Mouse (Mus musculus) midbrain, embryonic 14.5 days (tissue): ENCODE results near the gene BC049715. TPM values are rescaled to one million over a fixed set of nuclear protein-coding genes. Genes with fewer than 3 reads are reported as not detected.
"Not testable (repeated sequence)": the region's sequence is repeated elsewhere in the genome, so short reads cannot be mapped to it uniquely, and the experiment has no call there.

Source experiments
- ATAC-seq: fragments of 200-750 bp; cut with Nextera tagmentation; 2 replicates; pipeline ENCODE4 v1.8.0; 2017; ENCODE audit warnings: moderate number of reproducible peaks, moderate library complexity; ENCODE audit not compliant: low FRiP score, low TSS enrichment
- DNase-seq: peaks from one replicate; pipeline ENCODE4 v3.0.0-alpha.2; 2015
- H3K27ac ChIP-seq: fragments of 300-500 bp; sonication (generic); replicated peaks from 2 replicates; pipeline ENCODE4 v1.5.1; 2014; ENCODE audit warnings: mild to moderate bottlenecking, low read depth, low read length, moderate library complexity
- H3K27me3 ChIP-seq: fragments of 300-500 bp; sonication (generic); 2 replicates; pipeline ENCODE4 v1.6.1; 2014; ENCODE audit warnings: low read length, control low read depth, mixed read lengths; ENCODE audit not compliant: control insufficient read depth, insufficient read depth
- H3K36me3 ChIP-seq: fragments of 300-500 bp; sonication (generic); 2 replicates; pipeline ENCODE4 v1.6.1; 2014; ENCODE audit warnings: low read length, control low read depth; ENCODE audit not compliant: control insufficient read depth, insufficient read depth
- H3K4me1 ChIP-seq: fragments of 300-500 bp; sonication (generic); 2 replicates; pipeline ENCODE4 v1.6.1; 2014; ENCODE audit warnings: mild to moderate bottlenecking, antibody characterized with exemption, low read length, control low read depth; ENCODE audit not compliant: control insufficient read depth, insufficient read depth
- H3K4me2 ChIP-seq: fragments of 300-500 bp; sonication (generic); 2 replicates; pipeline ENCODE4 v1.6.1; 2014; ENCODE audit warnings: mild to moderate bottlenecking, low read length, moderate library complexity
- H3K4me3 ChIP-seq: fragments of 300-500 bp; sonication (generic); replicated peaks from 2 replicates; pipeline ENCODE4 v1.5.1; 2014; ENCODE audit warnings: low read depth, low read length
- H3K9ac ChIP-seq: fragments of 300-500 bp; sonication (generic); replicated peaks from 2 replicates; pipeline ENCODE4 v1.6.1; 2014; ENCODE audit warnings: mild to moderate bottlenecking, low read length, moderate library complexity
- H3K9me3 ChIP-seq: fragments of 300-500 bp; sonication (generic); 2 replicates; pipeline ENCODE4 v1.6.1; 2016; ENCODE audit warnings: low read length, control low read depth, mixed read lengths; ENCODE audit not compliant: control insufficient read depth
- WGBS: fragments of 180-500 bp; shearing (Covaris S2); extraction: QIAGEN DNeasy Blood & Tissue Kit; methylation state at CpG from one replicate; pipeline ENCODE4 v1.1.7; 2014; 5-methylcytosine and 5-hydroxymethylcytosine counted together
- polyA plus RNA-seq: library from polyadenylated mRNA; unstranded; fragments of >200 nt; fragmentation: Nextera tagmentation; extraction: Ambion mirVana; gene quantifications from 2 replicates; pipeline ENCODE4 v1.2.1, GENCODE M21; 2014

BC049715 gene
- polyA plus RNA-seq, 1 experiment from 2014 or later: 1.6 TPM

DNA sequence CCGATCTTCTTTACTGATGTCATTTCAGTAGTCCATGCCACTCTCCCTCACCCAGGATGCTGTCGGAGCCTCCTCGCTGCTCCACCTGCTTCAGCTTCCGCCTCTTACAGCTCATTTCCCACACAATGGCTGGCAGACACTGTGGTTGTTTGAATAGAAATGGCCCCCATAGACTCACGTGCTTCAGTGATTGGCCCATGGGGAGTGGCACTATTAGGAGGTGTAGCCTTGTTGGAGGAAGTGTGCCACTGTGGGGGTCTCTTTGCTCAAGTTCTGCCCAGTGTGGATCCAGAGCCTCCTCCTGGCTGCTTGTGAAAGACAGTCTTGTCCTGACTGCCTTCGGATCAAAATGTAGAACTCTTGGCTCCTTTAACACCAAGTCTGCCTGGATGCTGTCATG is 31.6 kb upstream of the BC049715 start:
- Histone ChIP-seq H3K27ac (no peak overlapping the region), H3K4me2 (no peak overlapping the region), H3K27me3 (no peaks in the 10 kb centered on the region), H3K36me3 (no peaks in the 10 kb centered on the region), H3K9ac (no peak overlapping the region), H3K4me3 (no peak overlapping the region), H3K9me3 (no peaks in the 10 kb centered on the region), H3K4me1 (peaks cover 9% of the 10 kb centered on the region; the same call in 1 of the 2 replicates)
- WGBS: 57% methylated on average over 6 of the region's 6 CpGs
- ATAC-seq (no peak), DNase-seq (no peak)

DNA sequence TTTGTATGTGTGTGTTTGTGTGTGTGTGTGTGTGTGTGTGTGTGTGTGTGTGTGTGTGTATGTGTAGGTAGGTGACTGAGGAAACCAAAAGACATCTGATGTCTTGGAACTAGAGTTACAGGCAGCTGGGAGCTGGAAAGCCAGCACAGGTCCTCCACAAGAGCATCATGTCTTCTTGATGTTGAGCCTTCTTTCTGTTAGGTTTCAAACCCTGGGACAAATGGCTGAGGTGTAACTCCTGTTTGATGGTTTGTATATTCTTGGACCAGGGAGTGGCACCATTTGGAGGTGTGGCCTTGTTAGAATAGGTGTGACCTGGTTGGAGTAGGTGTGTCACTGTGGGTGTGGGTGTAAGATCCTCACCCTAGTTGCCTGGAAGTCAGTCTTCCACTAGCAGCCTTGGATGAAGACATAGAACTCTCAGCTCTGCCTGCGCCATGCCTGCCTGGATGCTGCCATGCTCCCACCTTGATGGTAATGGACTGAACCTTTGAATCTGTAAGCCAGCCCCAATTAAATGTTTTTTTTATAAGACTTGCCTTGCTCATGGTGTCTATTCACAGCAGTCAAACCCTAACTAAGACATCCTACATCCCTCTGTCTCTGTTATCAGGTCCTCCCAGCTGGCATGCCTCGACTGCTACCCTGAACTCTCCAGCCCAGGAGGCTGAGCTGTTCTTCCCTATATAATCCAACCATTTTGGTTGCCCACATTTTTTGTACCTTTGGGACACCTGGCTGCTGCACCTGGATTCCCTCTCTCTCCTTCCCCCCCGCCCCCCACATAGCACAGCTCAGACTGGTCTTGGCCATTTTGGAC is 29.3 kb upstream of the BC049715 start:
- H3K9ac ChIP-seq, ATAC-seq: not testable (repeated sequence)
- WGBS: 87% methylated on average over 3 of the region's 3 CpGs

DNA sequence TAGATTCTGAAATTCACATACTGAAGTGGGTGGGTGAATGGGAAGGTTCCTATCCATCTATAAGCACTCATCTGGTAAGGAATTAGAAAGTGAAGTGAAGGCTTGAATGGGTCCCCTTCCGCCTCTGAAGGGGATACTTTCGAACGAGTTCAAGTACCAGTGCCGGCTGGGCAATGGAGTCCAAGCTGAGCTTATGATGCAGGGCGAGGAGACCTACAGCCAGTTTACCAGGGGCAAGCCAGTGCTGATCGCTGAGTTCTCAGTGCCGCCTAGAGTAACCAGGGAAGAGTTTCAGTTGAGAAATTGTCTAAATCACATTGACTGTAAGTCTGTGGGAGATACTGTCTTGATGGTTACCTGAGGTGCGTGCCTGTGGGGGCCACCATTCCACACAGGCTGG is 26.7 kb upstream of the BC049715 start:
- no peak for ATAC-seq
- H3K27me3 ChIP-seq: no peaks in the 10 kb centered on the region

More for the DNA sequence above, 29.3 kb upstream of the BC049715 start:
- H3K4me3 ChIP-seq, H3K9me3 ChIP-seq, H3K4me2 ChIP-seq, H3K27ac ChIP-seq, H3K36me3 ChIP-seq, H3K27me3 ChIP-seq, DNase-seq: not testable (repeated sequence)
- H3K4me1 ChIP-seq: peaks cover 13% of the 10 kb centered on the region

DNA sequence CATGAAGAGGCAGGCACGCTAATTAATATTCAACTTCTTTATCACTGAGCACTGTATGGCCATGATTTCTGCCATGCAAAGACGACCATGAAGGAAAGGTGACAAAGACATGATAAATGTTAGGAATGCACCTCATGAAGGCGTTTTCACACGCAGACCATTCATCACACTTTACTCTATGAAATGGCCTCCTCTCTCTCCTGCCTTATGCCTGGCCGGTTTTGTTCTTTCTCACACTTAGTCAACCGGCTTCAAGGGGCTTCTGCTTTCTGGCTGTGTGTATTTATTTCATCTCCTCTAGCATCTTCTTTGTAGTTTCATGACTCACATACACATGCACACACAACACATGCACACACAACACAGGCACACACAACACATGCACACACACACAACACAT is 26.2 kb upstream of the BC049715 start:
- Histone ChIP-seq H3K27ac (no peak overlapping the region), H3K4me3 (no peak overlapping the region), H3K27me3 (no peaks in the 10 kb centered on the region), H3K4me2 (no peak overlapping the region), H3K9ac (no peak overlapping the region), H3K9me3 (no peaks in the 10 kb centered on the region), H3K36me3 (no peaks in the 10 kb centered on the region), H3K4me1 (peaks cover 11% of the 10 kb centered on the region; the same call in 1 of the 2 replicates)
- DNase-seq: no peak
- WGBS: 88% methylated on average over 6 of the region's 6 CpGs
- no peak for ATAC-seq

More for the DNA sequence above, 26.7 kb upstream of the BC049715 start:
- Histone ChIP-seq H3K9me3 (no peaks in the 10 kb centered on the region), H3K4me3 (no peak overlapping the region), H3K9ac (no peak overlapping the region), H3K36me3 (no peaks in the 10 kb centered on the region), H3K4me2 (no peak overlapping the region), H3K4me1 (peaks cover 11% of the 10 kb centered on the region; the same call in 1 of the 2 replicates), H3K27ac (no peak overlapping the region)
- DNase-seq: no peak
- WGBS: 91% methylated on average over 8 of the region's 8 CpGs

DNA sequence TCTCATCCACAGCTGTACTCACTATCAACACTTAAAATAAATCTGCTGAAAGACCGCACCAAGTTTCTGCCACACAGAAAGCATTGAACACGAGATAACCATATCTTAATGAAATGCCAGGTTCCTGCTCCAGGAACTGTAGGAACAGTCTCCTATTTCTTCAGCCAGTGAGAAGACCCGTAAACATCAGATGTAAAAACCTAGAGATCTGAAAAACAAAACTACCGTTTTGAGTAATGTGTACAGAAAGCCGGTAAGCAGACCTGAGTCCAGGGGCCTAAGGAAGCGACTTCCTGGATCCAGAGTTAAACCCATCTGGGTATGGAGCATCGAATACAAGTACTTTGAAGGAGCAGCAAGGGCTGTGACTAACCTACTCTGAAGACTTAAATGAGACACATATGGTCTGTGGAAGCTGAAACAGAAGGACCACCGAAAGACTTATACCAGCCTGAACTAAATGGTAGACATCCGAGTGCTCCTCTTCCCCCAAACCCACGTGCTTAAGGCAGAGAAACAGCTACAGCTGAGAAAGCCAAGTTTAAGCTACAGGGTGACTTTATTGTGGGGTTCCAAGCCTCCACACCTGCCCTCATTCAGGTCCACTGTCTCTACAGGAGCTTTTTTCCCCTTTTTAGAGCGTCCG is 24.2 kb upstream of the BC049715 start:
- Histone ChIP-seq H3K9ac (peak overlapping the region; percentile 87; the same call in 1 of the 2 replicates), H3K4me2 (peak overlapping the region; percentile 80), H3K4me3 (peak overlapping the region; percentile 60), H3K27me3 (no peaks in the 10 kb centered on the region), H3K9me3 (no peaks in the 10 kb centered on the region), H3K4me1 (peaks cover 18% of the 10 kb centered on the region), H3K36me3 (no peaks in the 10 kb centered on the region), H3K27ac (peak overlapping the region; percentile 99)
- WGBS: 24% methylated on average over 12 of the region's 12 CpGs
- no peak for DNase-seq
- no peak for ATAC-seq

DNA sequence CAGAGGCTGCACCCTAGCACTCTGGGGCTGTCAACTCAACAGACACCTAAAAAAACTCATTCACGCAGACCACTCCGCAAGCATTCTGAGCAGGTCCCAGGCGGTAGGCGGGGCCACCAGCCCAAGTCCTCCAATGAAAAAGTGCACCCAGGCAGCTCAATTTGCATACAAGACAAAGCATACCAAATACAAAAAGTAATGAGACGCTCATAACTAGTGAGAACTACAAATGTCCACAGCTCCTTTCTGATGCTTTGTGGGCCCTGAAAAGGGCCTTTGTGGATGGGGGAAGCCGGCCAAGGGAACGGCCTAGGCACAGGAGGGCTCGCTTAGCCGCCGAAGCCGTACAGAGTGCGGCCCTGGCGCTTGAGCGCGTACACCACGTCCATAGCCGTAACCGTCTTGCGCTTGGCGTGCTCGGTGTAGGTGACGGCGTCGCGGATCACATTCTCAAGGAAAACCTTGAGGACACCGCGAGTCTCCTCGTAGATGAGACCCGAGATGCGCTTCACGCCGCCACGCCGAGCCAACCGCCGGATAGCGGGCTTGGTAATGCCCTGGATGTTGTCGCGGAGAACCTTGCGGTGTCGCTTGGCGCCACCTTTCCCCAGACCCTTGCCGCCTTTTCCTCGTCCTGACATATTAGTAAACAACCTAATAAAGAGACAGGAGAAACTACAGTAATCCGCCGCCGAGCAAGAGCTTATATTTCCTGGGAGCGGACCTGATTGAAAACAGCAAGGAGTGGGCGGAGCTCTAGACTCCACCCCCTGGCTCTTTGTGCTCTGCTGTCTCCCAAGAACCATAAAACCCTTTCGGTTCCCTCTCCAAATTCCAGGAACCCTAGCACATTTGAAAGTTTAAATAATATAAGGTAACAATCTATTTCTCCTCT is 23.4 kb upstream of the BC049715 start, which contains the start of gene Hist4h4:
Gene Hist4h4, minus strand, starts transcription at position 677 of the 895 bp plus-strand sequence.
- under 1% methylated on average over 50 of the region's 50 CpGs for WGBS
- Histone ChIP-seq H3K4me3 (peak within 1 kb of the TSS; percentile 60), H3K27ac (peak within 1 kb of the TSS; percentile 99), H3K4me1 (peaks cover 22% of the 10 kb centered on the region), H3K9me3 (no peaks in the 10 kb centered on the region), H3K36me3 (no peaks in the 10 kb centered on the region), H3K9ac (peak within 1 kb of the TSS; percentile 87), H3K4me2 (peak within 1 kb of the TSS; percentile 80), H3K27me3 (no peaks in the 10 kb centered on the region)
- ATAC-seq (peak; percentile 69), DNase-seq (peak; percentile 96)

DNA sequence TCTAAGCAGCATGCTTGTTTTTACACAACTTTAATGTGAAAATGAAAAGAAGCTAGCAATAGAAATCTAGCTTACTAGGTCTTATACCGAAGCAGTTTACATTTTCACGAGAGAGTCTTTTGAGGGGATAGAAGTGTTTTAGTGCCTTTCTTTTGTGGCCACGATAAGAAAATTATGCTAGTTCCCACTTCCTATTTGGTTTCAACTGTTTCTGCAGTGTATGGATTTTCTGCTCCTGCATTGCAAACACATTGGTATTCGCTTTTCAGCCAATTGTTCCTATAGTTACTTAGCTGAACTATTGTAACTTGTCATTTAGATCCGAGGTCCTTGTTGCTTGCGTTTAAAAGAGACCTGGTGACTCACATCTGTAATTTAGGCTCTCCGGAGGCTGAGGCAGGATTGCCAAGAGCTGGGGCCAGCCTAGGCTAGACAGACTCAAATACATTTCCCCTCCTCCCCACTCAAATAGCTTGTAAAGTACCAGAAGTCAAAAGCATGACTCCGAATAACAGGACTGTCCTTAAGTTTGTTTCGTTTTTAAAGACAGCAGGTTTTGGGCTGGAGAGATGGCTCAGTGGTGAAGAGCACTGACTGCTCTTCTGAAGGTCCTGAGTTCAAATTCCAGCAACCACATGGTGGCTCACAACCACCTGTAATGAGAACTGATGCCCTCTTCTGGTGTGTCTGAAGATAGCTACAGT is 22.6 kb upstream of the BC049715 start:
- DNase-seq: no peak
- H3K4me1 ChIP-seq: peaks cover 26% of the 10 kb centered on the region
- no peaks in the 10 kb centered on the region for H3K36me3 ChIP-seq
- WGBS: 31% methylated on average over 9 of the region's 9 CpGs
- no peaks in the 10 kb centered on the region for H3K9me3 ChIP-seq
- H3K27ac ChIP-seq: peak overlapping the region; percentile 99
- H3K27me3 ChIP-seq: no peaks in the 10 kb centered on the region
- H3K4me3 ChIP-seq: peak overlapping the region; percentile 60
- peak overlapping the region; percentile 80 for H3K4me2 ChIP-seq
- H3K9ac ChIP-seq: no peak overlapping the region
- ATAC-seq: no peak

DNA sequence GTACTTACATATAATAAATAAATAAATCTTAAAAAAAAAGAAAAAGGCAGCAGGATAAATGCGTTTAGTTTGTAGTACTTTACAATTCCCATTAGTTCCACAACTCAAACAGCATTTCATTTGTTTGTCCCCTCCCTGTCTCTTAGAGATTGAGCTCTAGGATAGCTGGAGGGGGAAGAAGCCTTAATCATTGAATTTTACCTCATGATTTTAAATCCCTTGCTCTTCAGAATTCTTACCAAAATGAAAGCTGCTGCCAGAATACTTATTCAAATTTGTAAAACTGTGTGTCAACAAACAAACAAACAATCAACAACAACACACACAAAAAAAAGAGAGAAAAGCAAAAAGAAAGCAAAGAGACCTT is 22.0 kb upstream of the BC049715 start:
- peaks cover 29% of the 10 kb centered on the region for H3K4me1 ChIP-seq
- no peak overlapping the region for H3K9ac ChIP-seq
- no peaks in the 10 kb centered on the region for H3K36me3 ChIP-seq
- no peaks in the 10 kb centered on the region for H3K27me3 ChIP-seq
- DNase-seq (no peak), ATAC-seq (no peak)
- no peak overlapping the region for H3K27ac ChIP-seq
- no peak overlapping the region for H3K4me3 ChIP-seq
- H3K9me3 ChIP-seq: no peaks in the 10 kb centered on the region
- WGBS: 88% methylated on average over 1 of the region's 1 CpGs
- no peak overlapping the region; the same call in 1 of the 2 replicates for H3K4me2 ChIP-seq
